Mouse (Mus musculus): ENCODE measurements at regions not wholly inside any gene's neighbourhood (a gene's known extent, or its start where the extent isn't known, plus 50 kb on each side); places are given as distances from the start of the nearest gene placed in this dataset.
"Not testable (repeated sequence)": the region's sequence is repeated elsewhere in the genome, so short reads cannot be mapped to it uniquely, and the experiment has no call there.

- DNase-seq: peak; percentile 92
Measured at GRCm38 (mm10) chr16:31508981-31509380, 86.9 kb downstream of the Bdh1 start.

GRCm38 (mm10) chr16:31510097-31510496 is 88.0 kb downstream of the Bdh1 start:
- DNase-seq: no peak

DNA sequence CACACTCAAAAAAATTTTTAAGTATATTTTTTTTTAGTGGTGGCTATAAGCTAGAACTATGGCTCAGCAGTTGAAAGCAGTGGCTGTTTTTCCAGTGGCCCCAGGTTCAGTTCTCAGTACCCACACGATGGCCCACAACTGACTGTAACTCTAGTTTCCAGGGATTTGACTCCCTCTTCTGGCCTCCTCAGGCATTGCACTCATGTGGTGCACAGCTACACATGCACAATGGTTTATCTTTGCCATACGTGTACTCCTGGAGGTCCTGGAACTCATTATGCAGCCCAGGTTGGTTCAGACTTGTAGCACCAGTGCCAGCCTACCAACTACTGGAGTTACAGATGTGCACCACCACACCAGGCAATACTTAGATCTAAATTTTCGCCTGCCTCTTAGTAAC is 96.7 kb downstream of the Bdh1 start:
- no peak for DNase-seq

- no peak for DNase-seq
Measured at GRCm38 (mm10) chr16:31520081-31520480, 98.0 kb downstream of the Bdh1 start.

DNA sequence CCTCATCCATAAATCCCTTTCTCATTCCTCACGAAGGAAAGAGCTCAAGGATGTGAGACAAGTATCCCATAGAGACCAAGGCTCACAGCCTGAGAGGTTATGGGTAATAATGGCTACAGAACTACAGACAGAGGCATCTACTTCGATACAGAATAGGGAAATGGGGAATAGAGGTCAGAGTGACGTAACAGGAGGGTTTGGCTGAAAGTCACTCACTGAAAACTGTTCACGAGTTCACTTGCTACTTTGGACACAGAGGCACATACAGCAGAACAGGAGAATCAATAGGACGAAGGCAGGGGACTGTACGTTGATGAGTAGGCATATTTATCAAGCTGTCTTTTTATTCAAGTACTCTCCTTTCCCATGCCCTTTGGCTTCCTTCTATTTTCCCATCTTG is 99.7 kb downstream of the Bdh1 start:
- no peak for DNase-seq

DNA sequence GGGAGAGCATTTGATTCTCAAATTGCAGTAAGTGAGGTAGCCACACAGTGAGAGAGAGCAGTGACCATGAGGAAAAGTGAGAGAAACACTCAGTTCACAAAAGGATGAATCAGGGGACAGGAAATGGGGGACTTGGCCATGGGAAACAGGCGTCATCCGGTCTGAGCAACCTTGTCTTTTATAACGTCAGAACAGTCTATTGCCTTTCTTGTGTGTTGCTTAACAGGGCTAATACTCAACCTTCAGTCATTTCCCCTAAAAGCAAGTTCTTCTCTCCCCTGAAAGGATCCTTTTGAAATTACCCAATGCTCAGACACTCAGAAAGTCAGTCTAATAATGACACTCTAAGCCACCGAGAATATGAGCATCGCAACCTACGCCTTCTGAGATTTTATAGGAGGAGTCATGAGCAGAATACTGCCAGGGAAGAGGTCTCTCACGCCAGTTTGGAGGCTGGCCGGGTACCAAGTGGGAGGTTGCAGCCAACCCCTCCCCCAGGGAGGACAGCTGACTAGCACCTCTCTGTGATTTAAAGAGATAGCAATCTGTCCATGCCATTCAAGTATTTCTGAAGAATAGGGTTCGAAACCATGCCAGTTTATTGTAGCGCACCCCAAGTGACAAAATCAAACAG is 104.7 kb downstream of the Bdh1 start:
- DNase-seq: no peak

DNA sequence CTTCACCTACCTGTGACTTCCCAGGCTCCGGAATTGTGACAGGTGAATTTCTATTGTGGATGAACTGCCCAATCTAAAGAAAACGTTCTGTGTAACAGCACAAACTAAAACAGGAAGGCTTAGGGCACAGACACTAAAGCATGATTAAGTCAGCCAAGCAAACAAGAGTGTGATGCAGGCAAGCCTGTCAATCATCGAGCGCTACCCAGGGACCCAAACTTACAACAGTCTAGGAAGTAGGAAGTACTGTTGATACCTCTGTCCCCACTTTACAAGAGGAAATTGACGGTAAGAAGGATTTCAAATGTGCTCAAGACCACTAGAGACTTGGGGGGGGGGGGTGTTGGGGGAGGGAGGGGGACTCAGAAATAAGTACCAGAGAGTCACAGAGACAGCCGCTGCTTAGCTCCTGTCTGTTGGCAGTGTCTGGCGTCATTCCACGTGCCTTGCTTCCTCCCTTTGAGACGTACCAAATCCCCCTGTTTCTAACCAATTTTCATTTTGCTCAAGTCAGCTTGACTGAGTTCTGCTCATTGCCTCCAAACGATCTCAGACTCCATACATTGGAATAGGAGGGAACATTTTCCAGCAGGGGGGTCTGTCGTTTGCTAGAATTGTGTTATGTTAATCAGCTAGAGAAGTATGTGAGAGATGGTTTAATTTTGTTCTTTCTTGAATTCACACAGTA is 106.7 kb downstream of the Bdh1 start:
- DNase-seq: no peak

DNA sequence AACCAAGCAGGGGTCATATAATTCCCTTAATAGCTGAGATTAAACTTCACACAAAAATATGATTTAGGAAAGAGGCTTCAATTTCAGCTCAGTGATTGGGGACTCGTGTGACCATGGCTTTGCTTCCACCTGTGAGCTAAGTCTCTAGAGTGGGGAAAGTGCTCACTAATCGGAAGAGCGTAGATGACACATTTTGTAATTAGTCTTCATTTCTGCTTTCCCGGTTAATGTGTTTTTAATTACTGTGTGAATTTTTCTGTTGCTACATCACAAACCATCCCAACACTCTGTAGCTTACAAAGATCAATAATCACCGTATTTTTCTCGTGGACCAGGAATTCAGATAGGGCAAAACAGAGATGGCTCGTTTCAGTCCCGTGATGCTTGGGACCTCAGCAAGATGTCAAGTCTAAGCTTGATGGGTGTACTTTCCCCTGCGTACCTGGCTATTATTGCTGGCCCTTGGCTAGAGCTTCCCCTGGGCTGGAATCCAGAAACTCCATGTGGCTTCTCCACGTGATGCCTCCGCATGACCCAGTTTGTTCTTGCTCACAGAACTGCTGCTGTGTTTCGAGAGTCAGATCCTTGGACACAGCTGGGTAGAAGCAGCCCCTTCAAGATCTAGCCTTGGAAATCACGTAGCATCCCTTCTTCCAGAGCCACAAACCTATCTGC is 107.3 kb downstream of the Bdh1 start:
- DNase-seq: no peak

- DNase-seq: no peak
Measured at GRCm38 (mm10) chr16:31530090-31530489, 108.0 kb downstream of the Bdh1 start.

- no peak for DNase-seq
Measured at GRCm38 (mm10) chr16:31533196-31533777, 111.2 kb downstream of the Bdh1 start.

GRCm38 (mm10) chr16:31534923-31535523 is 112.9 kb downstream of the Bdh1 start:
- DNase-seq: no peak

GRCm38 (mm10) chr16:31536328-31536727 is 114.2 kb downstream of the Bdh1 start:
- no peak for DNase-seq

- no peak for DNase-seq
Measured at GRCm38 (mm10) chr16:31538606-31539005, 116.5 kb downstream of the Bdh1 start.

GRCm38 (mm10) chr16:31543499-31544170 is 119.6 kb upstream of the Dlg1 start:
- DNase-seq: no peak

DNA sequence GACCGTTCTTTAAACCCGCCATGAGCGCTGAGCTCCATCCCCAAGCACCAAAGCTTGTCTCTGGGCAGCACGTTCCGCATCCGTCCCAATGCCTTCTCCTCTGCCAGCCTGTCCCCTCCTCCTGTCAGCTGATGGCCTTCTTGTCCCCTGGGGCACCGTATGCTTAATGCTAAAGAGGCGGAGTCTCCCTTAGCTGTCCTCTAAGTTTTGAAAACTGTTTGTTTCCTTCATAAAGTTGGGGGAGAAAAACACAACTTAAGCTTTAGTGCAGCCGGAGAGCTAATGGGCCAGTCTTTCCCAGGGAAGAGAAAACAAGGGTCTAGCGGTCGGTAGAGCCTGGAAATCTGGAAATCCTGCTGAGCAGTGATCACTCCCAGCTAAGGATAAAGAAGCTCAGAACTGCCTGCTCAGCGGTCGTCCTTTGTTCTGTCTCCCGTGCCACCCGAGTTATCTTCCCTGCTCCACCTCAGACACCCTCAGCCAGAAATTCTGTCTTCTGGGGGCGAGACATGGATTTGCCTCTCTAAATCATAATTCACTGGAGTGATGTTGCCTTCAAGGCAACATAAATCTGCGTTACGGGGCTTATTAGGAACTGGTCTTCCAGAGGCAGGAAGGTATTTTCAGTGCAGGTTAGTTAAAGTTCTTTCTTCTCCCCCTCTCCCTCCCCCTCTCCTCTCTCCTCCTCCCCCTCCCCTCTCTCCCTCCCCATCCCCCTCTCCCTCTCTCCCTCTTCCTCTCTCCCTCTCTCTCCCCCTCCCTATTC is 117.0 kb upstream of the Dlg1 start:
- peak; percentile 70 for DNase-seq

DNA sequence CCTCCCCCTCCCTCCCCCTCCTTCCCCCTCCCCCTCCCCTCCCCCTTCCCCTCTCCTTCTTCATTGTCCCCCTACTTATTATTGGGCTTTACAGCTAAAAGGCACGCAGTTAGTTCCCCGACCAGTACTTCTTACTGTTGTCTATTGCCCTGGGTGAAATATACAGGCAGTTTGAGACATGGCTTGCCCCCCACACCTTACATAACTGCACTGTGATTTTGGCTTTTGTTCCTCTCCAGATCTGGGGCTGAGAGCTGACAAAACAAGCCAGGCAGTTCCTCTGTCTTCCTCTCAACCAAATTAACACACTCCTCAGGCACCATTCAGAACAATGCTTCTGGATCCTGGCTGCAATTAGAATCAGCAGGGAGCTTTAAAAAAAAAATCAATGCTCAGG is 116.4 kb upstream of the Dlg1 start:
- peak; percentile 74 for DNase-seq

DNA sequence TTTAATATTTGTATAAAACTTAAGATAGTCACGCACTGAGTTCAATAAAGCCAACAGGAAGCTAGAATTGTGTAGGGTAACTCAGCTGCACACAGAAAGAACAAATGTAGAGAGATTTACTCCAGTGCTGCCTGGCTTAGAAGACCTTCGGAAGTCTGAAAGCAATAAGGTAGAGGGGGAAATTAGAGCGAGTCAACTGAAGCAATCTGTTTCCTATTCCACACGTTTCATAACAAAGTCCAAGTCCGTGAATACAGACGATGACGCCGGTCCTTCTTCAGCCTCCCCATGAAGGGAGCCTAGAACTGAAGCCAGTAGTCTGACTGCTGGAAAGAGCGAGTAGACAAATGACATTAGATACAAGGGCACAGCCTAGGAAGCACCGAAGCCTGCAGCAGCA is 115.9 kb upstream of the Dlg1 start:
- DNase-seq: no peak

DNA sequence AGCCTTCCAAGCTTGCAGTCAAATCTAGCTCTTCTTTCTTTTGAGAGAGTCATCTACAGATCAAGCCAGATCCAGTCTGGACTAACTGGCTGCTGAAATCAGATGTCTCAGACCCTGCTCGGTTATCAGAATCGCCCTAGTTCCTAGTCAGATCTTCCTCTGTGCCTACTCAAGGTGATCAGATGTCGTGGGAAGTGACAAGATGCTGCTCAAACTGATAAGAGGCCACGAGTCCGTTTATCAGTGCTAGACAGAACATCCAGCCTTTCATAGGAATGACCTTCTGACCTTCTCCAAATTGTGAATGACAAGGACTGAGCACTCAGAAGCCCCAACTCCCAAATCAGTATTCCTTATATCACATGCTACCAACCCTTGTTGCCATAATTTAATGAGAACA is 113.3 kb upstream of the Dlg1 start:
- DNase-seq: no peak

DNA sequence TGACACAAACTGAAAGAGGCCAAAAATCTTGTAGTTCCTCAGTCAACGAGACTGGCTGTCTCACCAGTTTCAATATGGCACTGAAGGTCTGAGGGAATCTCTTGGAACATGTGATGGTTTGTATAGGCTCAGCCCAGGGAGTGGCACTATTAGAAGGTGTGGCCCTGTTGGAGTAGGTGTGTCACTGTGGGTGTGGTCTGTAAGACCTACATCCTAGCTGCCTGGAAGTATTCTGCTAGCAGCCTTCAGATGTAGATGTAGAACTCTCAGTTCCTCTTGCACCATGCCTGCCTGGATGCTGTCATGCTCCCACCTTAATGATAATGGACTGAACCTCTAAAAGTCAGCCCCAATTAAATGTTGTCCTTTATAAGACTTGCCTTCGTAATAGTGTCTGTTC is 112.7 kb upstream of the Dlg1 start:
- not testable (repeated sequence) for DNase-seq

GRCm38 (mm10) chr16:31551416-31552151 is 111.7 kb upstream of the Dlg1 start:
- no peak for DNase-seq

Measured in retina, postnatal 1 day (tissue).